Mouse (Mus musculus) heart, embryonic 16.5 days (tissue): ENCODE data around the gene Ece1. TPM values are rescaled to one million over a fixed set of nuclear protein-coding genes. Genes with fewer than 3 reads are reported as not detected.
A peak's percentile ranks its signal among the peaks of the same experiment; 100 is the strongest.

Source experiments
- ATAC-seq: fragments of 200-750 bp; cut with Nextera tagmentation; replicated peaks from 2 replicates; pipeline ENCODE4 v1.8.0; 2017; ENCODE audit warnings: moderate number of reproducible peaks; ENCODE audit not compliant: insufficient read depth, low FRiP score; ENCODE audit errors: extremely low read depth
- H3K27ac ChIP-seq: fragments of 300-500 bp; sonication (generic); 2 replicates; pipeline ENCODE4 v1.5.1; 2014; ENCODE audit warnings: mild to moderate bottlenecking, low read length, control low read depth, moderate library complexity
- H3K27me3 ChIP-seq: fragments of 300-500 bp; sonication (generic); 2 replicates; pipeline ENCODE4 v1.6.1; 2014; ENCODE audit warnings: low read length, mixed read lengths; ENCODE audit not compliant: control insufficient read depth, insufficient read depth
- H3K36me3 ChIP-seq: fragments of 300-500 bp; sonication (generic); 2 replicates; pipeline ENCODE4 v1.6.1; 2014; ENCODE audit not compliant: control insufficient read depth, insufficient read depth
- H3K4me1 ChIP-seq: fragments of 300-500 bp; sonication (generic); 2 replicates; pipeline ENCODE4 v1.6.1; 2014; ENCODE audit warnings: low read length, mixed read lengths; ENCODE audit not compliant: control insufficient read depth, insufficient read depth
- H3K4me2 ChIP-seq: fragments of 300-500 bp; sonication (generic); 2 replicates; pipeline ENCODE4 v1.6.1; 2014; ENCODE audit warnings: low read depth, mild to moderate bottlenecking, control low read depth, low read length
- H3K4me3 ChIP-seq: fragments of 300-500 bp; sonication (generic); 2 replicates; pipeline ENCODE4 v1.5.1; 2014; ENCODE audit warnings: mild to moderate bottlenecking, control low read depth, low read length
- H3K9ac ChIP-seq: fragments of 300-500 bp; sonication (generic); 2 replicates; pipeline ENCODE4 v1.6.1; 2014; ENCODE audit warnings: low read length, control low read depth
- H3K9me3 ChIP-seq: fragments of 300-500 bp; sonication (generic); replicated peaks from 2 replicates; pipeline ENCODE4 v1.6.1; 2016; ENCODE audit warnings: low read length; ENCODE audit not compliant: control insufficient read depth
- WGBS: fragments of 180-500 bp; shearing (Covaris S2); extraction: QIAGEN DNeasy Blood & Tissue Kit; methylation state at CpG from one replicate; pipeline ENCODE4 v1.1.7; 2014; 5-methylcytosine and 5-hydroxymethylcytosine counted together
- polyA plus RNA-seq: library from polyadenylated mRNA; unstranded; fragments of >200 nt; fragmentation: Nextera tagmentation; extraction: Ambion mirVana; gene quantifications from 2 replicates; pipeline ENCODE4 v1.2.1, GENCODE M21; 2015

Ece1 gene
- polyA plus RNA-seq, result 57.2 and 69.2 TPM in 2 replicates

DNA sequence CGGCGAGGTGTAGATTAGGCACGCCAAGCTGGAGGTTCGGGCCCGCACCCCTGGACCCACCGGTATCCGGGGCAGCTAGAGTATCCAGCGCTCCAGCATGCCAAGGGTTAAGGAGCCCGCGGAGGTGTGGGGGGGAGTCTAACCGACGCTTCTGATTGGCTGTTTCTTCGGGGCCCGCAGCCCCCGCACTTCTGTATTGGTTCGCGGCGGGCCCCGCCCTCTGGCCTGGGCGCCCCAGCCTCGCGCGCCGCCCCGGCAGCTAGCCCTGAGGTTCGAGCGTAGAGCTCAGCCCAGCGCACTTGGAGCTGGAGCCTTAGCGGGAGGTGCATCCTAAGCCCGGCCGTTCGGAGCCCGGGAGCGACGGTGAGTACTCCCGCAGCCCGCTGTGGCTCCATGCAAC, at the start of gene Ece1:
Gene Ece1, plus strand, starts transcription at position 219 of the 400 bp plus-strand sequence.
- peak; percentile 91 for ATAC-seq
- Histone ChIP-seq H3K27ac (peak within 1 kb of the TSS; percentile 51), H3K4me1 (peaks cover 20% of the 10 kb centered on the region), H3K4me3 (peak within 1 kb of the TSS; percentile 87), H3K27me3 (no peaks in the 10 kb centered on the region), H3K36me3 (no peaks in the 10 kb centered on the region), H3K9me3 (0 out of 2 replicates have a peak, but pooled peaks cover 3% of the 10 kb centered on the region), H3K4me2 (peak within 1 kb of the TSS; percentile 93), H3K9ac (peak within 1 kb of the TSS; percentile 90)
- under 1% methylated on average over 37 of the region's 37 CpGs for WGBS

DNA sequence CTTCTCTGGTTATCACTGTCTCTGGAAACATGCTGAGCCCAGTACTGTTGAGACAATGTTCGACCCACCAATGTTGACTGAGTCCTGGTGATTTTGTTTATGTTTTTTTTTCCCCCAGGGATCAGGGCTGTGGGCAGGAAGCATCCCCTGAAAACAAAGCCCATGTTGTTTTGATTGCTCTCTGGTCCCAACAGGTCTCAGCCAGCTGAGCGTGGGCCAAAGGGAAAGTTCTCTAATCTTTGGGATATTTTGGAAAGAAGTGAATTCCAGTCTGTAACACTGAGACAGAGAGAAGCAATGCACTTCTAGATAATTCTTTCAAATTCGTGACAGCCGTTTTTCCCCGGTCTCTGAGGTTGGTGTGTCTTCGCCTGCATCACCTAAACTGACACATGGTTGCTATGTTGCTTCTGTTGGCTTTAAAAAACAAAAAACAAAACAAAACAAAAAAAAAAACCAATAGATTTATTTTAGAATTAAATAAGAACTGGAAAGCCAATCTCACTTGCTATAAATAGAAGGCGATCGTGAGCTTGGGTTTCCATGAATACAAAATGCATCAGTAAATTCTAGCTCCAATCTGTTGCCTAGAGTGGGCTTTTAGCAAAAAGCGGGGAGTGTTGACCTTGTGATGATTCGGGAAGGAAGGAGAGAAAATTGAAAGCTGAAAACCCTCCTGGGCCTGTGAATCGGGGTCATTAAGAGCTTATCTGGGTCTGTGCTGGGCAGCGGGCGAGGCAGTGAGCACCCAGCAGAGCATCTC, 48.9 kb upstream of the Ece1 start:
- Histone ChIP-seq H3K27me3 (no peaks in the 10 kb centered on the region), H3K9me3 (no peaks in the 10 kb centered on the region), H3K27ac (0 out of 2 replicates have a peak overlapping the region, but pooled peaks have one; percentile 0), H3K4me1 (0 out of 2 replicates have a peak, but pooled peaks cover 2% of the 10 kb centered on the region), H3K9ac (no peak overlapping the region), H3K4me2 (no peak overlapping the region), H3K4me3 (no peak overlapping the region), H3K36me3 (no peaks in the 10 kb centered on the region)
- WGBS, result 38% methylated on average over 13 of the region's 13 CpGs
- no peak for ATAC-seq

DNA sequence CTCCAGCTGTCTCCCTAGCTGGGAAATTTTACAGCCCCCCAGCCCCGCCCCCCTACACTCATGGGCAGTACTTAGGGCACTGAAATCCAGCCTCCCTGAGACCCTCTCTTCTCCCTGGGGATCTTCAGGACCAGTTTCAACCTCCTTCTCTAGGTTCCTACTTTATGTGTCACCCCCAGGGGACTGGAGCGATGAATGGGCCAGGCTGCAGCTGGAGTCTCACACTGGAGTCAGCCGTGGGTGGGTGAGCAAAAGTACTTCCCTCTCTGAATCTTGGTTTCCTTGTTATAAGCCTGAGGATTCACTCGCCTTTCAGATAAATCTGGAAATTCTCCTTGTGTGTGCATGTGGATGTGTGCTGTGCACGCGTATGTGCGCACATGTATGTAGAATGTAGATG, 47.9 kb upstream of the Ece1 start:
- no peaks in the 10 kb centered on the region for H3K9me3 ChIP-seq
- no peak overlapping the region for H3K27ac ChIP-seq
- no peak for ATAC-seq
- no peak overlapping the region for H3K4me3 ChIP-seq
- no peaks in the 10 kb centered on the region for H3K27me3 ChIP-seq
- WGBS, result 75% methylated on average over 7 of the region's 7 CpGs
- H3K36me3 ChIP-seq, result no peaks in the 10 kb centered on the region
- no peak overlapping the region for H3K4me2 ChIP-seq
- no peak overlapping the region for H3K9ac ChIP-seq
- 0 out of 2 replicates have a peak, but pooled peaks cover 2% of the 10 kb centered on the region for H3K4me1 ChIP-seq

DNA sequence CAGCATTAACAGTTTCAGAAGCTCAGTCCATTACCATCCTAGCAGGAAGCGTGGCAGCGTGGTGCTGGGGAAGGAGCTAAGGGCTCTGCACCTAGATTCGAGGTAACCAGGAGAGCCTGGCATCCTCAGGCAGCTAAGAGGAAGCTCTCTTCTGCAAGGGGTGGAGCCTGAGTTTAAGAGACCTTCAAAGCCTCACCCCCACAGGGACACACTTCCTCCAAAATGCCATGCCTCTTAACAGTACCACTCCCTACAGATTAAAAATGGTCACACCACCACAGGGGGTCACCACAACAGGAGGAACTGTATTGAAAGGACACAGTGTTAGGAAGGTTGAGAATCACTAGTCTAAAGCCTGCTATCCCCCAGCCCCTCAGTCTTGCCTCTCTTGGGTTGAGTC, 46.6 kb upstream of the Ece1 start:
- Histone ChIP-seq H3K9me3 (peaks cover 2% of the 10 kb centered on the region; the same call in 1 of the 2 replicates), H3K4me2 (no peak overlapping the region), H3K4me3 (no peak overlapping the region), H3K27ac (no peak overlapping the region), H3K27me3 (no peaks in the 10 kb centered on the region), H3K36me3 (no peaks in the 10 kb centered on the region), H3K9ac (no peak overlapping the region), H3K4me1 (0 out of 2 replicates have a peak, but pooled peaks cover 2% of the 10 kb centered on the region)
- WGBS, result 73% methylated on average over 3 of the region's 3 CpGs
- ATAC-seq, result no peak

DNA sequence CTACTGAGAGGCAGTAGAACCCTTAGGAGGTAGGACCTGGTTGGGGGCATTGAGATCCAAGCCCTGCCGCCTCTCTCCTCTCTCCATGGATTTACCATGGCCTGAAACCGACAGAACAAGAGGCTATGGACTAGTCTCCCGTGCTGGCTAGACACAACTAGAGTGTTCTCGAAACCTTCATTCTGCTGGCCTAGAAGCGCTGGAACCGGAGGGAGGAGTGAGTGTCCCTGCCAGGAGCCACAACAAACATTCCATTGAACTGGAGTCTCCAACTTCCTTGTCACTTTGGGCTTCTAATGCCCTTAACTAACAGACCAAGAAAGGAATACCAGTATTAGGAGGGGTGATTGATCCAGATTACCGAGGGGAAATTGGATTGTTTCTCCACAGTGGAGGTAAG, 45.8 kb upstream of the Ece1 start:
- Histone ChIP-seq H3K9me3 (peaks cover 2% of the 10 kb centered on the region; the same call in 1 of the 2 replicates), H3K4me2 (no peak overlapping the region)
- ATAC-seq, result no peak

DNA sequence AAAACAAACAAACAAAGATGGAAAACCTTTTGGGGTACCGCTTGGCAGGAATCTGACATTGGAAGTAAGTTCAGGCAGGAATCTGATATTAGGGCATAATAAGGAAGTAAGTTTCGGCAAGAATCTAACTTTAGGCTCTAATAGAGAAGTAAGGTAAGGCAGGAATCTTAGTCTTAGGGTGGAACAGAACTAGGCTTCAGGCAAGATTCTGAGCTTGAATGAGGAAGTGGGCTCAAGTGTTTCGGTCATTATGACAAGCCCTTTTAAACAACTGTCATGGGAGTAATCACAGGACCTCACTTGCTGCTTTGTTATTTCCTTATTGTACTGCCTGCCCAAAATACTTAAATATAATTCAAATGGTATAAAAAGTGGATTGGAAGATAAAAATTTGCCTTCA, 43.7 kb upstream of the Ece1 start:
- Histone ChIP-seq H3K27me3 (no peaks in the 10 kb centered on the region), H3K9me3 (peaks cover 2% of the 10 kb centered on the region; the same call in 1 of the 2 replicates), H3K27ac (no peak overlapping the region), H3K9ac (no peak overlapping the region), H3K4me3 (no peak overlapping the region), H3K4me2 (no peak overlapping the region), H3K36me3 (no peaks in the 10 kb centered on the region), H3K4me1 (0 out of 2 replicates have a peak, but pooled peaks cover 2% of the 10 kb centered on the region)
- ATAC-seq, result no peak
- 88% methylated on average over 3 of the region's 3 CpGs for WGBS

More for the DNA sequence above, 45.8 kb upstream of the Ece1 start:
- Histone ChIP-seq H3K9ac (no peak overlapping the region), H3K4me3 (no peak overlapping the region), H3K27me3 (no peaks in the 10 kb centered on the region), H3K4me1 (0 out of 2 replicates have a peak, but pooled peaks cover 2% of the 10 kb centered on the region), H3K27ac (no peak overlapping the region), H3K36me3 (no peaks in the 10 kb centered on the region)
- WGBS, result 58% methylated on average over 7 of the region's 7 CpGs

DNA sequence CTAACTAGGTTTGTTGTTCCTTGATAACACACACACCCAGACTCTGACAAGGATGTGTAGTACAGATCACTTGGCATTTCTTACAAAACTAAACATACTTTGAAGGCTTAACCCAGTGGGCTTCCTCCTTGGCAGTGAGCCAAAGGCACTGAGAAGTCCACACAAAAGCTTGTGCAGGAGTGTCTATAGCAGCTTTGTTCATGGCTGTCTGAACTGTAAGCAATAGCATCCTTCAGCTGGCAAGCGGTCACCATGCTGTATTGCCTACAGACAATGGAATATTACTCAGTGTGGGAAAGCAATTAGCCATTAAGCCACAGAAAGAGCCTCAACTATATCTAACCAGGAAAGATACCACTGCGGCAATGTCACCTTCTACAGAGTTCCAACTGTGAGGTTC, 42.5 kb upstream of the Ece1 start:
- H3K9ac ChIP-seq, result no peak overlapping the region
- no peak overlapping the region for H3K4me2 ChIP-seq
- no peak overlapping the region for H3K27ac ChIP-seq
- H3K4me1 ChIP-seq, result no peaks in the 10 kb centered on the region
- 79% methylated on average over 2 of the region's 2 CpGs for WGBS
- no peaks in the 10 kb centered on the region for H3K27me3 ChIP-seq
- ATAC-seq, result no peak
- no peak overlapping the region for H3K4me3 ChIP-seq
- H3K9me3 ChIP-seq, result peaks cover 2% of the 10 kb centered on the region; the same call in 1 of the 2 replicates
- H3K36me3 ChIP-seq, result no peaks in the 10 kb centered on the region

DNA sequence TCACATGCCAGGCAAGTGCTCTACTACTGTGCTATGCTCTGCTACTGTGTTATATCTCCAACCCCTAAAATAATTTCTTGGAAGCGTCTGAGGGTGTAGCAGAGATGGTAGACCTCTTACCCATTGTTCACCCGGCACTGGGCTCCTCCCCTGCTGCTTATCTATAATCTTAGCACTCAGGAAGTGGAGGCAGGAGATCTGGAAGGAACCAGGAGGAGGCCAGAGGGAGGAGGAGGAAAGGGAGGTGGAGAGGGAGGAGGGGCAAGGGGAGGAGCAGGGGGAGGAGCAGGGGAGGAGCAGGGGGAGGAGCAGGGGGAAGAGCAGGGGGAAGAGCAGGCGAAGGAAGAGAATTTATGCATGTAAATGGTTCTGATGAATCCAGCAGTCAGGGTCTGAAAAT, 41.3 kb upstream of the Ece1 start:
- H3K36me3 ChIP-seq, result no peaks in the 10 kb centered on the region
- no peak overlapping the region for H3K27ac ChIP-seq
- H3K9me3 ChIP-seq, result peaks cover 2% of the 10 kb centered on the region; the same call in 1 of the 2 replicates
- H3K9ac ChIP-seq, result no peak overlapping the region
- no peak for ATAC-seq
- no peak overlapping the region for H3K4me2 ChIP-seq
- WGBS, result 27% methylated on average over 3 of the region's 3 CpGs
- no peak overlapping the region for H3K4me3 ChIP-seq
- no peaks in the 10 kb centered on the region for H3K4me1 ChIP-seq
- no peaks in the 10 kb centered on the region for H3K27me3 ChIP-seq

DNA sequence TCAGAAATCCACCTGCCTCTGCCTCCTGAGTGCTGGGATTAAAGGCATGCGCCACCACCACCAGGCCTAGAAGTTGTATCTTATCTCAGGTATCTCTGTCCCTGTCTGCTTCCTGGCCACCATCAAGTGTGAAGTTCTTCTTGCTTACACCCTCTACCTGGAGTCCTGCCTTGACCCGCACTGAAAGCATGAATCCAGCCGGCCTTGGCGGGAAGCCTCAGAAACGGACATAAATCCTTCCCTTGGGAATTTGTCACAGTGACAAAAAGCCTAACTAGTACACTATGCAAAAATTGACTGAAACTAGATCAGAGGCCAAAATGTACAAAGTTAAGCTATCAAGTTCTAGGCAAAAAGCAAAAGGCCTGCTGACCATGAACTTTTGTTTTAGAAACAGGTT, 39.5 kb upstream of the Ece1 start:
- Histone ChIP-seq H3K27ac (no peak overlapping the region), H3K4me1 (no peaks in the 10 kb centered on the region), H3K36me3 (no peaks in the 10 kb centered on the region), H3K27me3 (no peaks in the 10 kb centered on the region), H3K4me2 (no peak overlapping the region), H3K9ac (no peak overlapping the region), H3K9me3 (peaks cover 2% of the 10 kb centered on the region; the same call in 1 of the 2 replicates), H3K4me3 (no peak overlapping the region)
- WGBS, result 82% methylated on average over 5 of the region's 5 CpGs
- no peak for ATAC-seq
